Mouse (Mus musculus) frontal cortex, postnatal 25 days (tissue): ENCODE data around the gene Serhl.

ENCODE experiments used
- DNase-seq, 2 experiments: peaks; one replicate each; pipeline ENCODE4 v3.0.0; 2022; ENCODE audit warnings: low spot score in 2 of 2

The Serhl gene

DNA sequence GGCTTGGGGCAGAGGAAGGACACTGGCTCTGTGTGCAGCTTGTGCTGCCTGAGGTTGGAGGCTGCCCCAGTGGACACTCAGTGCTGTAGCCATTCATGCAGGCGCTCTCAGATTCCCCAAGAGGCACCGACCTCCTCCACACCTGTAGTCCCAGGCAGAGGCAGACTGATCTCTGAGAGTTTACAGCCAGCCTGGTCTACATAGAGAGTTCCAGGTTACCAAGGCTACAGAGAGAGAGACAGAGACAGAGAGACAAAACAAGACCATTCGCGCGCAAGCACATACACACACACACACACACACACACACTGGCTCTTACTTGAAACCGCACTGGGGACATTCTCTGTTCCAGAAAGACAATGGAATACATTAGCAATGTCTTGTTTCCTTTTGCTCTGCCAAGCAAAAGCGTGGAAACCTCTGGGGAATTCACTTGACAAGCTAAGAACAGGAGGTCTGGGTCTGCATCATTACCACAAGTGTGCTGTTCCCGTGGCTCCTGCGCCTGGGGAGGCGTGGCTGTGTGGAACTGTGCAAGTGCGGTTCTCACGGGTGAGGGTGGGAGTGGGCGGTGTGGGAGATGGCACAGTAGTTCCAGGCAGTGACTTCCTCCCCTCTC is 5.2 kb upstream of the Serhl start:
- no peak for DNase-seq

DNA sequence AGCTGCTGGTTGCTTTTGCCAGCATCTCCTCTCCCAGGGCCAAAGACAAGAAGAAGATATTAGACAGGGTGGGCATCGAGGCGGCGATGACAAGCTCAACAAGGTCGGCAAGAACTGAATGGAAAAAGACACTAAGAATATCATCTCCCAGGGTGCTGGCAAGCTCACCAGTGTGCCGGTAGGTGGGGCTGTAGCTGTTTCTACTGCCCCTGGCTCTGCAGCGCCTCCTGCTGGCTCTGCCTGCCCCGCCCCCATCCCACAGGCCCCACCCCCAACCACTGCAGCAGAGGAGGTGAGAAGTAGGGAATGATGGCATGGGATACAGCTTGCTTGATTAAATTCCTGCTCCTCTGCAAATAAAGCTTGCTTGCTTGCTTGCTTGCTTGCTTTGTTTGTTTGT is 3.4 kb upstream of the Serhl start:
- peak; percentile 12 to 23 for DNase-seq

DNA sequence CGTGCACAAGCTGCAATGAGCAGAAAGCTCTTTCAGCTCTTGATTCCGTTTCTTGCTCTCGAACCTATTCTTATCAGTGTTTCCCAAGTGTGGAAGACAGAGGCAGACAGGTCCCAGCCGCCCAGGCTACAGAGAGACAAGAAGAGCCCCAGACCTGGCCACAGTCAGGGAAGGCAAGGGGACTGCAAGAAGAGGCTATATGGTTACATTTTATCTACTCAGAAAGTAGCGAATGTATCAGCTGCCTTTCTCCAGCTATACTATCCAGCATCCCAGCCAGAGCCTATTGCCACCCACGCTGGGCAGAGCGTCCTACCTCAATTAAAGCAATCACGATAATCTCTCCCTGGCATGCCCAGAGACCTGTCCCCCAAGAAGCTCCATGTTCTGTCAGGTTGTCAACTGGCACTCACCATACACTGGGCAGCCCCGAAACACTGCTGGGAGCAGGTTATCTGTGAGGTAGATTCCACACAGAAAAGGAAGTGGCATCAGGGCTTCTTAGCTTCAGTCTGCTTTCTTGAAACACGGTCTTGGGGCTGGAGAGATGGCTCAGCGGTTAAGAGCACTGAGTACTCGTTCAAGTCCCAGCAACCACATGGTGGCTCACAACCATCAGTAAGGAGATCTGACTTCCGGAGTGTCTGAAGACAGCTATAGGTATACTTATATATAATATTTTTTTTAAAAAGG is 2.5 kb upstream of the Serhl start:
- DNase-seq = no peak

DNA sequence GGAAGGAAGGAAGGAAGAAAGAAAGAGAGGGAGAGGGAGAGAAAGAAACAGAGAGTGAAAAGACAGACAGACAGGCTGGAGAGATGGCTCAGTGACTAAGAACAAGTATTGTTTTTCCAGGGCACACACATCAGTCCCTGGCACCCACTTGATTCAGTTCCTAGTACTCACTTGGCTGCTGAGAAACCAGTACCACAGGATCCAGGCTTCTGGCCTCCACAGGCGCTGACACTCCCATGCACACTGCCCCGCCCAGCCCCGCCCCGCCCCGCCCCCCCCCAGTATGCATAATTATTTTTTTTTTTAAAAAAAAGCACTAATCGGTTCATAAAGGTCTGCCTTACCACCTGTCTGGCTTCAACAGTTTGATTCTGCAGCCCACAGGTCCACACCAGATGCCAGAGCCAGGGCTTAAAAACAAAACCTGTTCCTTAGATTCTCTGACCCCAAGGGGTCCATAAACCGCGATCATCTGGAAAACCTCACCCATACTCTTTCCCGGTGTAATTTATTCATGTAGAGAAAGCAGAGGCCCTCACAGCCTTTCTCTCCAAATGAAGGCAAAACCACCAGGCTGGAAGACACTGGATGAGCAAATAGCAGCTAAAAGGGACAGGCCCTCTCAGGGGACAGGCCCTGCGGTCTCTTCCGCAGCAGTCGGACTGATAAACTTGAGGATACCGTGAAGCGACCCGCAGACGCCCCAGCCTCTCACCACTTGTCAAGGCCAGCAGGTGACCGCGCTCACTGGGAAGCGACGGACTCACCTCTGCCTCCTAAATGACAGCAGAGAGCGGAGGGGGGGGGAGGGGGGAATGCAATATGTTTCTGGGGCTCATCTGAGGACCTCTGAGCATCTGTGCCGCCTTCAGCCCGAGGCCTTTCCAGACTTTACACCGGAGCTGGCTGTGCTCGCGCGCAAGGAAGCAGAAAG is 544 bp upstream of the Serhl start:
- DNase-seq = no peak

DNA sequence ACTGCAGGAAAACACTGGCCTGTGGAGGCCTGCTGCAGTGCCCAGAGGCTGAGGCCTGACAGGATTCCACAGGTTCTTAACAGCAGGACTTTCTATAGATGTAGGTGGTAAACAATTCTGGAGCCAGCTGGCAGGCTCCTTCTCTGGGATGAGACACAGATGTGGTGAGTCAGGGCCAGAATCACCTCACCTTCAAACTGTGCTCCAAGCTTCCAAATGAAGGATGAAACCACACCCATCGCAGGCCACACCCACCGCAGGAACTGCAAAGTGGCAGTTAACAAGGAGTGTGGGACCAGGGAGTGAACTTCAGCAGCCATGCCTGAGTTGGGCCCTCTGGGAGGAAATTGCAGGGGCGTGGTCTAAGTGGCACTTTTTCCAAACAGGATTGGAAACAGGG is 1.6 kb downstream of the Serhl start:
- DNase-seq = no peak

DNA sequence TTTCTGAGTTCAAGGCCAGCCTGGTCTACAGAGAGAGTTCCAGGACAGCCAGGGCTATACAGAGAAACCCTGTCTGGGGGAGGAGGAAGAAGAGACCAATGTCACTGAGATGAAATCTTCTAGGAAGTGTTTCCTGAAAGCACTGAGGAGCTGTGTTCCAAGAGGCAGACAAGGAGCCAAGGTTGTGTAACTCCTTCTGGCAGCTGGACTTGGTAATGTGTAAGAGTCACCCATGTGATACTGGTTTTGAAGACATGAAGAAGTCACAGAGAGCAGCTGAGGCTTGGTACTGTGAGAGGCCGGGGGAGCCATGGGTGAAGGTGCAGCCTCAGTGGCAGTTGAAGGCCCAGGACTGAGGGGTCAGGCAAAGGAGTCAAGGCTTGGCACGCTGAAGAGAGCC is 4.4 kb downstream of the Serhl start:
- DNase-seq = no peak

DNA sequence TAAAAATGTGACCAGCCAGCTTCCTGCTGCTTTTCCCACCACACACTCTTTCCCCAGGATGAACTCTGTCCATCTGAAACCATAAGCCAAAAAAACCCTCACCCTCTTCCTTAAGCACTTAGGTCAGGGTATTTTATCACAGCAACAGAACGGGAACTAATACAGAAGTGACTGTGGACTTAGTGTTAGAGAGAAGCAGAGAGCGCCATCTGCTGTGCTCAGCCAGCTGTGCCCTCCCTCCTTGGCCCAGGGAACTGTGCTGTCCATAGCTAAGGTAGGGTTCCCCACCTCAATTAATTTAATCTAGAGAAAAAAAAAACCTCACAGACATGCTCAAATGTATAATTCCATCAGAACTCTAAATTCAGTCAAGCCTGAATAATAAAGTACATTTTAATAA is 6.6 kb downstream of the Serhl start:
- no peak for DNase-seq

DNA sequence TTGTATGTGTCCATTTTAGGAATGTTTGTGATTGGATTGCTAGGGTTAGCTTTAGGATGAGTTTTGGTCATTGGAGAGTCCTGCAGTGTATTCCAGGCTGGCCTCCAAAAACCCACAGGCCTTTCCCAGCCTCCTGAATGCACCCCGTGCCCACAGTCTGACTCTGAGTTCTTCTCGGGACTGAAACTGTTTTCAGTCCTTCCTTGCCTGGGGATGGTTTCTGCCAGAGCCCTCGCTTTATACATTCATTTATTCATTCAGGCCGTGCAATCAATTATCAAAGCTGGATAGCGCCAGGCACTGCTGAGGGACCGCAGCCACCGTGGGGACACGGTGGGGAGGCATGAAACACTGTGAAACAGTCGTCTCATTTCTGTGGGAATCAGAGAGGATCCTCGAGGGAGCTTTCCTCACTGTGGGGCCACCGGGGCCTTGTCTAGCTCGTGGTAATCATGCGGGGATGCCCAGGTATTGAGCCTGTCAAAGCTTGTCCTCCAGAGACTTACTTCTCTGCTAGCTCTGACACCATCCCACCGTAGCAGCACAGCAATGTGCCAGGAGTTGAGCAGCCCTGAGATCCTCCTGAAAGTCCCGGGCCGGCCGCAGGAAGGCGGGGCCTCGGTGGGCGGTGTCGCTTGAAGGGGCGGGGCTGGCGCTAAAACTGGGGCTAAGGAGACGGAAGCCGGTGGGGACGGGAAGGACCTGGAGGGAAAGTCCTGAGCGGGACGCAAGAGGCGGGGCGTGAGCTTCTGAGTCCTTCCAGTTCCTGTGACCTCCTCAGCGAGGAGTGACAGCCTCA is 10.4 kb downstream of the Serhl start:
- DNase-seq = peak in 1 of 2 experiments; percentile 41

DNA sequence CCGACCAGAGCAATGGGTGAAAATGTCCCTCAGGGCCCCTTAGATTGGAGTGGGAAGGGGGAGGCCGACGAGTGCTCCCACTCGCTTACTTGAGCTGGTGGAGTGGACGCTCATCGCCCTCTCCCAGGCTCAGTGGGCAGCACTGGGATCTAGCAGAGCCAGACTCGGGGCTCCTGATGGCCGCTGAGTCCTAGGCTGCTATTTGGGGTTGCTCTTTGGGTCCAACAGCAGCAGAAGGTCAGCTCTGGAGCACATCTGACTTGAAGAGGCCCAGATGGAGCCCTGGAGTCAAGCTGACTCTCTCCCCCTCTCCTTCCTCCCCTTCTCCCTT is 11.0 kb downstream of the Serhl start:
- no peak for DNase-seq

DNA sequence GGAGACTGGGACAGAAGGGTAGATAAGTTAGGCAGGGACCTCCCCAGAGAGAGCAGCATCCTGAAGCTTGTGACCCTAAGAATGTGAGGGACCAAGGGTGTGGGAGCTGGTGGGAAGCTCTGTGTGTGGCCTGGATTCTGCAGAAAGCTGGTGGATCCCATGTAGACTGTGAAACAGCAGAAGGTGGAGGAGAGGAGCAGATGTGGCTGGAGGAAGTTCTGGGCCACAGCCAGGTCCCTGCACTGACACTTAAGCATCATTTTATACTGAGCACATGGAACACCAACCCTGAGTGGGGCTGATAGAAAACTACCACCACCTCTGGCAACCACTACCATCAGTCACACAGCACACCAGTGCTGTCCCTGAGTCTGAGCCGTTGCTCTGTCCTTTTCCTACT is 13.8 kb downstream of the Serhl start:
- DNase-seq = no peak

DNA sequence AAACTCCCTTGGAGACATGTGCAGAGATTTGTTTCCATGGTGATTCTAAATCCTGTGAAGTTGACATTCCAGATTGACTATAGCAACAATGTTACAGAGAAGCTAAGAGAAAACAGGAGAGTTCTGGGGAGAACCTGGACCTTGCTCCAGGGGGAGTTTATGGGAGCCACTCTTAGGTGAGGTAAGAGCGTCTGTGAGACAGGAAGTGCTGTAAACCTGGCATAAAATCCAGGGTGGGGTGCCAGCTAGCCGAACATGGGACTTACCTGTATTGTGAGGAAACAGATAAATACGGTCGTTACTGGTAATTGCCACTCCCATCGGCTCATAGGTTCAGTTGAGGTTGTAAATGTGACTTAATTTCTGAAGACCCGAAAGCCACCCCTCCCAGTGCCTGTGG is 17.1 kb downstream of the Serhl start:
- no peak for DNase-seq

DNA sequence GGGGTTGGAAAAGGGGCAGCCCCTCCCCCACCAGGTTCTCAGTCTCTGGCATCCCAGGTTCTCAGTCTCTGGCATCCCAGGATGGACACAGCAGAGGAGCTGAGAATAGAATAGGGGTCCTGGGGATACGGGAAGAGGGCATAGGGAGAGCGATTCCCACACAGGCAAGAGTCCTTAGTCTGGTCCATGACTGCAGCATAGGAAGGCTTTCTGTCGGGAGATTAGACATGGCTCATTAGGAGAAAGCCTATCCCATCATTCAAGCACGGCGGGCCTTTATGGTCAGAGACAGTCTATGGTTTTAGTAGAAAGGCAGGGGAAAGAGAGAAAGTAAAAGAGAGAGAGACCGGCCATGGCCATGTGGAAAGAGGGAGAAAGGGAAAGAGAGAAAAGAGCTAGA is 18.5 kb downstream of the Serhl start:
- DNase-seq = no peak

DNA sequence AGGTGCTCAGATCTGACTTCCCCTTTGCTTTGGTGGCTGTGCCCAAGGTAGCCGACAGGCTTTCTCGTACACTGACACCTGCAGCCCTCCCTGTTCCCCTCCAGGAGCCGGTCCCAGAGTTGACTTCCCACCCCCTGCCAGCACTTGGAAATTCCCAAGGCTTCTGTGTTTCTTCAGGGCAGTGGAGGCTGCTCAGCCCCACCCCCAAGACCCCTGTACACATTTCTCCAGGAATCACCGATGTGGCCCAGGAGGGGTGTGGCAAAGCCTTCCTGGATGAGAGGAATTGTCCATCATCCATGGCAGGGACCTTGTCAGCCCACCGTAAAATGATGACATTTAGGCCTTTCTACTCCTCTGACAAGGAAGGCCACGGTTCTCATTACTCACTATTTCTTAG is 22.0 kb downstream of the Serhl start:
- no peak for DNase-seq

DNA sequence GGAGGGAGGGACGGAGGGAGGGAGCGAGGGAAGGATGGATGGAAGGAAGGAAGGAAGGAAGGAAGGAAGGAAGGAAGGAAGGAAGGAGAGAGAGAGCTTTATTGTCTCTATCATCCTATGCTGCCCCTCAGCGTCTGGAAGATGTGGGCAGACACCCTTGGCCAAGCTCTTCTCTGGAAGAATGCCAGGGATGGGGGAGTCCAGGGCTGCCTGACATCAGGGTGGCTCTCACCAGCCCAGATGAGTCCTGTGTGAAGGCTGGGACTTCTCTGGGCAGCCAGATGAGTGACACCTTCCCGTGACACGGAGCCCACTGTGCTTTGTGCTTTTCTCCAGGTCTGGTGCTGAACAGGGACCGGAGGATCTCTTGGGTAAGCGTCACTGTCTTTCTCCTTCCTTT is 22.6 kb downstream of the Serhl start:
- DNase-seq = no peak

DNA sequence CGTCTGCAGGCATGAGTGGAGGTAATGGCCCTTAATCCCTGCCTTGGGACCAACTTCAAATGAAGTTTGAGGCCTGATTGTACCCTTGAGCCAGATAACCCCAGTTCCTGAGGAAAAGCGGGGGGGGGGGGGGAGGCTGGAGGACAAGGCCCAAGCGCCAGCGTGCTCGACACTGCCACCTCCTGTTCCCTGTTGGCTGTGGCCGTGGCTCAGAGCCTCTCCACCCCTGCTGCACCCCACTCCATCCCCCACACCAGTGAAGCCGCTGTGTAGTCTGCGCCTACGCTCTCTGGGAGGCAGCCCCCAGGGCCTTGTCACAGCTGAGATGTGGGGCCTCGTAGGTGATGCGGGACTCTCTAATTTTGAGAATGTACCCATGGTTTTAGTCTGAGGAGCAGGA is 23.6 kb downstream of the Serhl start:
- peak; percentile 47 to 51 for DNase-seq

DNA sequence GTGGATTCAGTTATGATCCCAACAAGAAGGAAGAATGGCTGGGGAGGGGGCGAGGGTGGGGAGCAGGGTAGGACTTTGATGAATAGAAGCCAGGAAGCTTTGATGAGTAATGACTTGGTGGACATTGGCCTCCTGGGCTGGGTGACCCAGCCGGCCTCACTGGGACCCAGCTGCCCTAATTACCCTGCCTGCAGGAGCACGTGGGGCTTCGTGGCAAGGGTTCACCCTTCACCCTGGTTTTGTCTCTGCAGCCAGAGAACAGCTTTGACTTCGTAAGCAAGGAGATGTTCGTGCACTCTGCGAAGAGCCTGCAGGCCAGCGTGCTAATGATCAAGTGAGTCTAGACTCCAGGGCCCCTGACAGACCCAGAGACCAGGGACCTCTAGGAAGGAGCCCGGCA is 24.8 kb downstream of the Serhl start:
- DNase-seq = no peak

DNA sequence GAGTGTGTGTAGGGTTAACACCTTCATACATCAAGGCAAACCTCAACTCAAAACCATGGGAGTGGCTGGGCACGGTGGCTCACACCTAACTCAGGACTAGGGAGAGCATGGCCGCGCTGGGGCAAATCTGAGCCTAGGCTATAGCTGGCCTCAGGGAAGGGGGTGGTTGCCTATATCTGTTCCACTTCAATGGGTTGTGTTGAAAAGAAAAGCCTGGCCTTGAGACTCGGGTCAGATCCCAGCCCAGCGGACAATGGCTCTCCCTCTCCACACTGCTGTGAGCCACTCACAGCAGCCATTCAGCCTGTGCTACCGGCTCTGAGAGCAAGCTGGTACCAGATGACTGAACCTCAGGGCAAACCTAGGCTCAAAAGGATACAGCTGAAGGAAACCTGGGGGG is 25.8 kb downstream of the Serhl start:
- no peak for DNase-seq

DNA sequence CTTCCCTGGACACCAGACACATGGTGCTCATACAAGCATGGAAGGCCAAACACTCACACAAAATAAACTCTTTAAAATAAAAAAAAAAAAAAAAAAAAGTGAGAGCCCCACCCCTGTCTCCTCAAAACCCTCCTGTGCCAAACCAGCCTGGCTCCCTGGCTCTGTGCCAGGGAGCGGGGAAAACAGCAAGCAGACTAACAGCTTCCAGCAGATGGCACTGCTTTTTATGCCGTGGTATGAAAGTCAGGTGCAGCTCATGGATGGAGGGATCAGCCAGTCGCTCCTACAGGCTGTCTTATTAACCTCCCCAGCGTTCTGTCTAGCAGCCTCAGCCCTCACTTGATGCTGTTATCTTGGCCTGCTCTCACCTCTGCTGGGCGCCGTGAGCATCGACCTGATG is 29.1 kb downstream of the Serhl start:
- no peak for DNase-seq

DNA sequence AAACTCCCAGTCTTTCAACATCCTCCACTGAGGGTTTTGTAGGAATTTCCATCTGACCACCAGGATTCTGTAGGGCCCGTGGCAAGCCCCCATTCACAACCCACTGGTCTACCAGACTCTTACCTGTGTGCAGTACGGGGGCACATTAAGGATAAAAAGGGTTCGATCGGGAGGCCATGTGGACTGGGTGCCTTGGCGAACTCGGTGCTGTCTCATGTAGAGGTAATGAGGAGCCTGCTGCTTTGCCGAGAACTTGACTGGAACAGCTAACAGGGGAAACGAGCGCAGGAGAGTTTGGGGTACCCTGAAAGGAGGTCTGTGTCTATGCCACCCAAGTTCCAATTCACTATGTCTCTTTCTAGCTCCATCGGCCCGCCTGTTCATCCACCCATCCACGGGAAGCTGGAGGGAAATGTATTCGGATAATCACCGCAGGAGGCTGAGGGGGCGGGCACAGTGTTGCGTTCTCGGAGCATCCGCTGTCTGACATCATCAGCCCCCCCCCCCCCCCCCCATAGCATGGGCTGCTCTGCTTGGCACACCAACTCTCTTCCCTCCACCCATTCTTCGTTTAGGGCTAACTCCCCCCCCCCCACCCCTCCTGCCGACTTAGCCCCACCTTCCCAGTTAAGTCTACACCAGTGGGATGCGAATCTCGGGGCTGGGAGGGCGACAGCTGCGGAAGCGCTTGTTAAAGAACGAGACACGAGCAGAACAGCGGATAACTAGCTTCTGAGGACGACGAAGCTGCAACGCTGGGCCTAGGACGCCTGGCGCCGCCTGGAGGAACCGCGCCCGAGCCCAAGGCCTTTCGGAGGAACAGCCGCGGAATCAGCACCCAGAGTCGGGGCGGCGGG is 32.6 kb downstream of the Serhl start:
- DNase-seq = peak; percentile 33 to 42

DNA sequence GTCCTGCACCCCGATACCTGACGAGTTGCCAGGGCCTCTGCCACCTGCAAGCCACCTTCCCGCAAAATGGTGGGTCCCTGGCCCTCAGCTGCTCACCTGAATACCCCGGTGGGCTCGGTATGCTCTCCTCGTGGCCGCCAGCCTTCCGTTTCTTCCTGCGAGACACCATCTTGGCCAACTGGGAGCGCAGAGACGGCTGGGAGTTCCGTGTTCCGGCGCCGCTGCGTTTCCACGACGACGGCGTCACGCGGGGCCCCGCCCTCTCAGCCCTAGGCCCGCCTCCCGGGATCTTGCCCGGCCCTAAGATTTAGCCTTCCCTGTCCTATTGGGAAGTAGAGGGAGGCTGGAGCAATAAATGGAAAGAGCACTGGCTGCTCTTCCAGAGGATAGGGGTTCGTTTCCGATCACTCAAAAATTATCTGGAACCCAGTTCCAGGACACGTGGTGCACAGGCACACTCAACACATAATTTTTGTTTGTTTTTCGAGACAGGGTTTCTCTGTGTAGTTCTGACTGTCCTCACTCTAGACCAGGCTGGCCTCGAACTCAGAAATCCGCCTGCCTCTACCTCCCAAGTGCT is 33.4 kb downstream of the Serhl start, which contains the start of gene Rrp7a:
Rrp7a (minus strand) TSS at position 236 of the 580 bp plus-strand sequence.
- peak; percentile 84 to 89 for DNase-seq

DNA sequence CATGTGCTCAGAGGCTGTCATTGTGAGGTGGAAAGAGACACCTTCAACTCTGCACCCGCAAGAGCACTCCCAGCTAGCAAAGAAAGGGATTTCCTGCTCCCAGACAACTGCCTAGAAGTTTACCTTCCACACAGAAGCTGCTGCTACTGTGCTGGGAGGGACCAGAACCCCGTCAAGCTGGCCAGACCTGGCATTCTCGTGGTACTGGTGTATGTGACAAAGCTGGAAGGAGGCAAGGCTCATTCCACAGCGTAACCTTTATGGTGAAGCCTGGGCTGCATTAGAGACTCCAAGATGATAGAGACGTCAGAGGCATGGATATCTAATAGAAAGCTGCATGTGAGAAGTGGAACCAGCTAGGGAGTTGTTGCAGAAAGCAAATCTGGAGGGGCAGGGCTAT is 35.3 kb downstream of the Serhl start:
- no peak for DNase-seq
